Mouse (Mus musculus) kidney, postnatal 36 days (tissue): ENCODE measurements around the gene Crtc1.

Experiments
- DNase-seq, 2 experiments: peaks; one replicate each; pipeline ENCODE4 v3.0.0; 2021 to 2022; ENCODE audit warnings: mixed read lengths in 2 of 2

Crtc1 gene

GRCm38 (mm10) chr8:70419879-70420643, 19.3 kb downstream of the Crtc1 start:
- no peak for DNase-seq

- no peak for DNase-seq
These were observed 20.4 kb downstream of the Crtc1 start for GRCm38 (mm10) chr8:70418954-70419353.

GRCm38 (mm10) chr8:70417914-70418313, 21.5 kb downstream of the Crtc1 start:
- DNase-seq, result no peak

- DNase-seq, result no peak
These were observed 22.4 kb downstream of the Crtc1 start for GRCm38 (mm10) chr8:70416941-70417340.

GRCm38 (mm10) chr8:70415540-70416451, 23.6 kb downstream of the Crtc1 start:
- peak in 1 of 2 experiments; percentile 51 for DNase-seq

- DNase-seq, result no peak
These were observed 25.0 kb downstream of the Crtc1 start for GRCm38 (mm10) chr8:70414310-70414946.

GRCm38 (mm10) chr8:70410281-70410680, 29.1 kb downstream of the Crtc1 start:
- DNase-seq, result no peak

GRCm38 (mm10) chr8:70409455-70409871, 29.9 kb downstream of the Crtc1 start:
- DNase-seq, result peak in 1 of 2 experiments; percentile 21

GRCm38 (mm10) chr8:70409019-70409418, 30.4 kb downstream of the Crtc1 start:
- DNase-seq, result no peak

- DNase-seq, result no peak
These were observed 31.1 kb downstream of the Crtc1 start for GRCm38 (mm10) chr8:70408301-70408700.

GRCm38 (mm10) chr8:70406427-70407069, 32.8 kb downstream of the Crtc1 start:
- DNase-seq, result peak; percentile 35 to 51

- no peak for DNase-seq
These were observed 34.2 kb downstream of the Crtc1 start for GRCm38 (mm10) chr8:70405189-70405588.

GRCm38 (mm10) chr8:70404212-70404611, 35.2 kb downstream of the Crtc1 start:
- no peak for DNase-seq

- no peak for DNase-seq
These were observed 41.5 kb downstream of the Crtc1 start for GRCm38 (mm10) chr8:70397611-70398563.

GRCm38 (mm10) chr8:70396184-70396583, 43.2 kb downstream of the Crtc1 start:
- DNase-seq, result no peak

- DNase-seq, result peak in 1 of 2 experiments; percentile 32
These were observed 43.7 kb downstream of the Crtc1 start for GRCm38 (mm10) chr8:70395649-70396048.

GRCm38 (mm10) chr8:70394269-70394998, 44.9 kb downstream of the Crtc1 start:
- no peak for DNase-seq

GRCm38 (mm10) chr8:70393087-70393486, 46.3 kb downstream of the Crtc1 start:
- DNase-seq, result no peak

- no peak for DNase-seq
These were observed 49.7 kb downstream of the Crtc1 start for GRCm38 (mm10) chr8:70389678-70390077.

- DNase-seq, result peak; percentile 75 to 81
These were observed 56.1 kb downstream of the Crtc1 start for GRCm38 (mm10) chr8:70383287-70383686.

GRCm38 (mm10) chr8:70380069-70380468, 59.3 kb downstream of the Crtc1 start:
- DNase-seq, result no peak
